Mouse (Mus musculus) Muller cell, postnatal 12 days (primary cell): Measurements from ENCODE around the gene Rpf1.

Source experiments
- DNase-seq: peaks from one replicate; pipeline ENCODE4 v3.0.0-alpha.2; 2015; ENCODE audit errors: inconsistent ontology term

Rpf1 gene

GRCm38 (mm10) chr3:146500003-146500809 lies 21.0 kb downstream of the Rpf1 start:
- DNase-seq = peak; percentile 79

- peak; percentile 96 for DNase-seq
These were observed 21.7 kb downstream of the Rpf1 start, which contains the start of the genes Spata1 and Gng5 for GRCm38 (mm10) chr3:146499431-146500002. Gene Spata1, minus strand, starts transcription at chr3:146499753. Gene Gng5, plus strand, starts transcription at chr3:146499807.

GRCm38 (mm10) chr3:146498989-146499388 lies 22.2 kb downstream of the Rpf1 start:
- no peak for DNase-seq

- DNase-seq = no peak
These were observed 26.3 kb downstream of the Rpf1 start for GRCm38 (mm10) chr3:146494941-146495340.

GRCm38 (mm10) chr3:146486464-146486863 lies 34.8 kb downstream of the Rpf1 start:
- DNase-seq = no peak

GRCm38 (mm10) chr3:146482044-146482443 lies 39.2 kb downstream of the Rpf1 start:
- DNase-seq = no peak

GRCm38 (mm10) chr3:146474428-146474827 lies 46.8 kb downstream of the Rpf1 start:
- no peak for DNase-seq

GRCm38 (mm10) chr3:146473741-146474140 lies 47.5 kb downstream of the Rpf1 start:
- DNase-seq = peak; percentile 67

- DNase-seq = no peak
These were observed 48.6 kb downstream of the Rpf1 start for GRCm38 (mm10) chr3:146472657-146473056.

GRCm38 (mm10) chr3:146469226-146469625 lies 52.0 kb downstream of the Rpf1 start:
- DNase-seq = no peak

GRCm38 (mm10) chr3:146462939-146463338 lies 58.3 kb downstream of the Rpf1 start:
- no peak for DNase-seq
